Mouse (Mus musculus): Measurements from ENCODE around the gene Cdc25a.

- no peak for TF ChIP-seq POLR2A (IDR thresholded peaks at IDR 0.05; ENCODE audit: borderline replicate concordance, extremely low read depth, low read depth, low read length)
- no peak for TF ChIP-seq CTCF (IDR thresholded peaks at IDR 0.05; ENCODE audit: insufficient read depth, low read length)
Observed at GRCm38 (mm10) chr9:109942796-109943195, 67.4 kb downstream of the Cdc25a start.
